Mouse (Mus musculus): ENCODE measurements around the gene Cyp11a1. TPM values are rescaled to one million over a fixed set of nuclear protein-coding genes. Genes with fewer than 3 reads are reported as not detected.

Cyp11a1 gene
- polyA plus RNA-seq, 1 experiment from 2014 or later: 0.95 TPM

DNA sequence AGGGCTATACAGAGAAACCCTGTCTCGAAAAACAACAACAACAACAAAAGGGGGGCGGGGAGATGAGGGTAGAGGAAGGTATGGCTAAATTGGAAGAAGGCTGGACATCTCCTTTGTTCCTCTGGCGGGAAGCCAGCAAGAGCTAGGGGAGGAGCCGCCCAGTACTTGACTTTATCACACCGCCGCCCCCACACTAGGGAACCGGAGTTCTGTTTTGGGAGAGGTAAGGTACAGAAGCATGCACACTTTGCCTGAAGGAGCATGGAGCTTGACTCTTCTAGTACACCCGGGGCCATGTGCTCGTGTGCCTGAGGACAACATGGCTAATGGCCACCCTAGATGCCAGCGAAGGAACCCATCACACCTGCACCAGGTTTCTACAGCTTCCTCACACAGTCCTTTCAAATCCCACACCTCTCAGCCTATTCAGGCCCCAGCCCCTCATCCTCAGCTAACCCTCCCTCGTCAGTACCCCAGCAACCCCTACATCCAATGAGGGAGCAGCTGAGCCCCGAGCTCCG lies 8.6 kb upstream of the Cyp11a1 start:
- H3K36me3 ChIP-seq: no peaks in the 10 kb centered on the region
- 14% methylated on average over 13 of the region's 13 CpGs for WGBS
- H3K4me3 ChIP-seq: peak overlapping the region; percentile 25; the same call in 1 of the 2 replicates
- peak overlapping the region; percentile 62 for H3K4me2 ChIP-seq
- H3K27ac ChIP-seq: no peak overlapping the region
- ATAC-seq (ENCODE audit: borderline replicate concordance, extremely low read depth, low FRiP score, low TSS enrichment): no peak
- peaks cover 22% of the 10 kb centered on the region; the same call in 1 of the 2 replicates for H3K27me3 ChIP-seq
- peaks cover 8% of the 10 kb centered on the region for H3K4me1 ChIP-seq
- no peak overlapping the region for H3K9ac ChIP-seq
- H3K9me3 ChIP-seq: no peaks in the 10 kb centered on the region

GRCm38 (mm10) chr9:57998032-57998659 lies 8.1 kb upstream of the Cyp11a1 start:
- Histone ChIP-seq H3K36me3 (no peaks in the 10 kb centered on the region), H3K9me3 (no peaks in the 10 kb centered on the region), H3K4me2 (peak overlapping the region; percentile 62), H3K9ac (no peak overlapping the region), H3K4me3 (peak overlapping the region; percentile 25; the same call in 1 of the 2 replicates), H3K27me3 (peaks cover 22% of the 10 kb centered on the region; the same call in 1 of the 2 replicates), H3K4me1 (peaks cover 8% of the 10 kb centered on the region), H3K27ac (no peak overlapping the region)
- WGBS: under 1% methylated on average over 20 of the region's 20 CpGs
- peak; percentile 71 for ATAC-seq (ENCODE audit: borderline replicate concordance, extremely low read depth, low FRiP score, low TSS enrichment)

- H3K36me3 ChIP-seq: no peaks in the 10 kb centered on the region
- H3K4me3 ChIP-seq: no peak overlapping the region
- ATAC-seq (ENCODE audit: borderline replicate concordance, extremely low read depth, low FRiP score, low TSS enrichment): no peak; the same call in 1 of the 2 replicates
- 42% methylated on average over 2 of the region's 2 CpGs for whole genome bisulfite sequencing
- no peaks in the 10 kb centered on the region for H3K9me3 ChIP-seq
- H3K27ac ChIP-seq: no peak overlapping the region
- peaks cover 22% of the 10 kb centered on the region; the same call in 1 of the 2 replicates for H3K27me3 ChIP-seq
- no peak overlapping the region for H3K4me2 ChIP-seq
- no peak overlapping the region for H3K9ac ChIP-seq
- peaks cover 8% of the 10 kb centered on the region for H3K4me1 ChIP-seq
Observed at GRCm38 (mm10) chr9:57998685-57999084, 7.5 kb upstream of the Cyp11a1 start.

DNA sequence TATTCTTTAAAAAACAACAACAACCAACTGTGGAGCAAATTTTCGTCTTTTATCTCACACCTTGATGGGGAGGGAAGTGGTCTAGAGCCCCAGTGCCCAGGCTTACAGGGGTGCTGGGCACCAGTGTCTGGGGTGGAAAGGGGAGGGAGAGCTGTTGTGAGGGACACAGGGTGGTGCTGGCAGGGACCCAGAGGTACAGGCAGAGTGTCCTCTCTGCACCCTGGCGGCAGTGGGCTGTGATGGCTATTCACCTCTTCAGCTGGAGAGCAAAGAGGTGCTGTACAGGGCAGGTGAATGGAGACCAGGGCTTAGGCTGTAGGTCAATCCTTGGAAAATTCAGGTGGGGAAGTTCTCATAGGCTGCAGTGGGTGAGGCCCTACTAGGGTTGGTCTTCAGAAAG lies 6.5 kb upstream of the Cyp11a1 start:
- Histone ChIP-seq H3K4me3 (no peak overlapping the region), H3K27me3 (peaks cover 22% of the 10 kb centered on the region; the same call in 1 of the 2 replicates), H3K36me3 (no peaks in the 10 kb centered on the region), H3K4me1 (peaks cover 8% of the 10 kb centered on the region), H3K9ac (no peak overlapping the region), H3K4me2 (no peak overlapping the region), H3K9me3 (no peaks in the 10 kb centered on the region), H3K27ac (no peak overlapping the region)
- ATAC-seq (ENCODE audit: borderline replicate concordance, extremely low read depth, low FRiP score, low TSS enrichment): no peak
- 41% methylated on average over 2 of the region's 2 CpGs for WGBS

- 10% methylated on average over 2 of the region's 2 CpGs for WGBS
- Histone ChIP-seq H3K9ac (no peak overlapping the region), H3K4me2 (no peak overlapping the region), H3K27me3 (0 out of 2 replicates have a peak, but pooled peaks cover 4% of the 10 kb centered on the region), H3K4me1 (peaks cover under 1% of the 10 kb centered on the region; the same call in 1 of the 2 replicates), H3K4me3 (no peak overlapping the region), H3K36me3 (no peaks in the 10 kb centered on the region), H3K27ac (no peak overlapping the region), H3K9me3 (no peaks in the 10 kb centered on the region)
- no peak for ATAC-seq (ENCODE audit: borderline replicate concordance, extremely low read depth, low FRiP score, low TSS enrichment)
Observed at GRCm38 (mm10) chr9:58003272-58003671, 2.9 kb upstream of the Cyp11a1 start.

GRCm38 (mm10) chr9:58008336-58009014 lies 2.3 kb downstream of the Cyp11a1 start:
- Histone ChIP-seq H3K4me2 (no peak overlapping the region), H3K4me1 (peaks cover 14% of the 10 kb centered on the region), H3K27ac (no peak overlapping the region), H3K9ac (no peak overlapping the region), H3K9me3 (no peaks in the 10 kb centered on the region), H3K4me3 (no peak overlapping the region), H3K36me3 (no peaks in the 10 kb centered on the region), H3K27me3 (no peaks in the 10 kb centered on the region)
- no peak for ATAC-seq (ENCODE audit: borderline replicate concordance, extremely low read depth, low FRiP score, low TSS enrichment)
- WGBS: 64% methylated on average over 12 of the region's 12 CpGs

DNA sequence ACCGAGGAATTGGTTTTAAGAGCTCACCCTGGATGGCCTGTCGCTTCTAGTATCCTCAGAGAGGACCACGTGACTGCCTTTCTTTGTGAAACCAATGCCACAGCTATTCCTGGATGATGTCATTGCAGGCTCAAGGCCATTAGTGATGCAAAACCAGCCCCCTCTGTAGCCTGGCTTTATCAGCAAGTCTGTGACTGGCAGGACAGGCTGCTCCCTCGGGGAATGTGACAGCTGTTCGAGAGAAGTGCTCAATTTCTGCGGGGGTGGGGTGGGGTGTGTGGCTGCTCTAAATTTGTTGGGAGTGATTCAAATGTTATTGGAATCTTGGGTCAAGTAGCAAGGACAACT lies 2.8 kb downstream of the Cyp11a1 start:
- H3K4me2 ChIP-seq: no peak overlapping the region
- no peak overlapping the region for H3K27ac ChIP-seq
- peak; percentile 53; the same call in 1 of the 2 replicates for ATAC-seq (ENCODE audit: borderline replicate concordance, extremely low read depth, low FRiP score, low TSS enrichment)
- H3K9ac ChIP-seq: no peak overlapping the region
- H3K4me3 ChIP-seq: no peak overlapping the region
- no peaks in the 10 kb centered on the region for H3K36me3 ChIP-seq
- WGBS: 6% methylated on average over 6 of the region's 6 CpGs
- H3K9me3 ChIP-seq: no peaks in the 10 kb centered on the region
- peaks cover 14% of the 10 kb centered on the region for H3K4me1 ChIP-seq
- H3K27me3 ChIP-seq: no peaks in the 10 kb centered on the region

GRCm38 (mm10) chr9:58009588-58009987 lies 3.4 kb downstream of the Cyp11a1 start:
- H3K9ac ChIP-seq: no peak overlapping the region
- no peak overlapping the region for H3K27ac ChIP-seq
- ATAC-seq (ENCODE audit: borderline replicate concordance, extremely low read depth, low FRiP score, low TSS enrichment): no peak
- WGBS: 71% methylated on average over 3 of the region's 3 CpGs
- H3K4me2 ChIP-seq: no peak overlapping the region
- peaks cover 14% of the 10 kb centered on the region for H3K4me1 ChIP-seq
- H3K4me3 ChIP-seq: no peak overlapping the region
- H3K27me3 ChIP-seq: no peaks in the 10 kb centered on the region
- H3K36me3 ChIP-seq: no peaks in the 10 kb centered on the region
- no peaks in the 10 kb centered on the region for H3K9me3 ChIP-seq

- H3K27ac ChIP-seq: no peak overlapping the region
- H3K27me3 ChIP-seq: no peaks in the 10 kb centered on the region
- H3K36me3 ChIP-seq: no peaks in the 10 kb centered on the region
- no peak overlapping the region for H3K4me2 ChIP-seq
- H3K9me3 ChIP-seq: no peaks in the 10 kb centered on the region
- H3K4me1 ChIP-seq: peaks cover 14% of the 10 kb centered on the region
- no peak overlapping the region for H3K9ac ChIP-seq
- ATAC-seq (ENCODE audit: borderline replicate concordance, extremely low read depth, low FRiP score, low TSS enrichment): no peak
- WGBS: 30% methylated on average over 7 of the region's 7 CpGs
- no peak overlapping the region for H3K4me3 ChIP-seq
Observed at GRCm38 (mm10) chr9:58011027-58011426, 4.8 kb downstream of the Cyp11a1 start.

DNA sequence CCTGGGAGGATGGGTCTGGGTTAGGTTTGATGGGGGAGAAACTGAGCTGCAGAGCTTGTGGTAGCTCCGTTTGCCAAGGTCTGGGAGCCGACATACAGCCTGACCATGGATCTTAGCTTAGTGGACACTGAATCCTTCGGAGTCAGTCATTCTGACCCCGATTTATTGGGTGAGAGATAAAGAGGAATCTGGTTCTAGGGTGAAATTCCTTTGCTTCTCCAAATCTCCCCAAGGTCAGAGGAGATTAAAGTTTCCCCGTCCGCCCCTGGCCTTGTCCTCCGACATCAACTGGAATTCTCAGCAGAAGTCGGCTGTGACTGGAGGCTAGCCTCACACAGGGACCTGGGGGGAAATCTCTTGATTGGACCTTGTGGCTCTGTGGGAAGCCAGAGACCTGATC lies 5.3 kb downstream of the Cyp11a1 start:
- H3K9me3 ChIP-seq: no peaks in the 10 kb centered on the region
- H3K27me3 ChIP-seq: no peaks in the 10 kb centered on the region
- no peaks in the 10 kb centered on the region for H3K36me3 ChIP-seq
- no peak for ATAC-seq (ENCODE audit: borderline replicate concordance, extremely low read depth, low FRiP score, low TSS enrichment)
- H3K4me1 ChIP-seq: peaks cover 14% of the 10 kb centered on the region
- no peak overlapping the region for H3K9ac ChIP-seq
- WGBS: 56% methylated on average over 8 of the region's 8 CpGs
- H3K27ac ChIP-seq: no peak overlapping the region
- no peak overlapping the region for H3K4me2 ChIP-seq
- no peak overlapping the region for H3K4me3 ChIP-seq

DNA sequence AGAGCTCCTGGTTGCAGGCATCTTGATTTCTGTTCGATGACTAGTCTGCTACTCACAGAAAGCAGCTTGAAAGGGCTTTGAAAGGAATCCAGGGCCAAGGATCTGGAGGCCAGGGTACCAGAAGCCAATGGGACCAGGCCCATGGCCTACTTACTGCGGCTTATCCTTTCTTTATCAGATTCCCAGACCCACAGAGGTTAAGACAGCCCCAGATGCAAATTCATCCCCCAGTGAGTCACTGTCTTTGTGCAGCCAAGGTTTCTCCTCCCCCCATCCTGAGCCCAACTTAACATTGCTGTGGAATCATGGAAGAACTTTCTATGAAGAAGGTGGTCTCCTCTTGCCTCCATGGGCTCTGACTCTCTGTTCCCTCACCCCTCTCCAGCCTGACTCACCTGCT lies 6.3 kb downstream of the Cyp11a1 start:
- Histone ChIP-seq H3K4me2 (no peak overlapping the region), H3K36me3 (no peaks in the 10 kb centered on the region), H3K9ac (no peak overlapping the region), H3K27ac (no peak overlapping the region), H3K27me3 (no peaks in the 10 kb centered on the region), H3K4me1 (peaks cover 14% of the 10 kb centered on the region), H3K9me3 (no peaks in the 10 kb centered on the region), H3K4me3 (no peak overlapping the region)
- 80% methylated on average over 2 of the region's 2 CpGs for WGBS
- ATAC-seq (ENCODE audit: borderline replicate concordance, extremely low read depth, low FRiP score, low TSS enrichment): no peak

DNA sequence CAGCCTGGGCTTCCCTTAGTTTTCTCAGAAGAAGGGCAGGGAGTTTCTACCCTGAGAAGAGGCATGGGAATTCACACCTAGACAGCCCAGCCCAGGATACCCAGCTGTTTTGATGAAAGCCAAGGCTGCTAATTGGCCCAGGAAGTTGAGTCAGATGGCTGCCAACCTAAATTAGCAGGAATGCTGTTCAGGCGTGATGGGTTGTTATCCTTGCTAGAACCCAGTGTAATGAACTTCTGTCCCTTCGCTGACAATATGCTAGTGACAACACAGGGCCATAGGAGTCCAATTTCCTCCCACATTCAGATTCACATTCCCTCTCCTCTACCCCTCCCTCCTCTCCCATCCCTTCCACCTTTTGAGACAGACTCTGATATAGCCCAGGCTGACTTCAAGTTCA lies 6.7 kb downstream of the Cyp11a1 start:
- 60% methylated on average over 2 of the region's 2 CpGs for WGBS
- H3K27ac ChIP-seq: no peak overlapping the region
- H3K9me3 ChIP-seq: no peaks in the 10 kb centered on the region
- no peak overlapping the region for H3K4me3 ChIP-seq
- H3K4me2 ChIP-seq: no peak overlapping the region
- H3K36me3 ChIP-seq: no peaks in the 10 kb centered on the region
- H3K9ac ChIP-seq: no peak overlapping the region
- H3K27me3 ChIP-seq: no peaks in the 10 kb centered on the region
- H3K4me1 ChIP-seq: peaks cover 14% of the 10 kb centered on the region
- ATAC-seq (ENCODE audit: borderline replicate concordance, extremely low read depth, low FRiP score, low TSS enrichment): no peak
